Mouse (Mus musculus) lung, adult 2 months (tissue): ENCODE measurements around the gene Plekhg1. TPM values are rescaled to one million over a fixed set of nuclear protein-coding genes. Genes with fewer than 3 reads are reported as not detected.

Source experiments
- DNase-seq: peaks from one replicate; pipeline ENCODE4 v3.0.0; 2022
- H3K4me1 ChIP-seq: fragments of 200-500 bp; 2 replicates; pipeline ENCODE4 v1.6.1; 2011; ENCODE audit warnings: low read length; ENCODE audit not compliant: control insufficient read depth, insufficient read depth
- H3K4me3 ChIP-seq: fragments of 200-500 bp; replicated peaks from 2 replicates; pipeline ENCODE3; 2011; ENCODE audit warnings: low read depth, mild to moderate bottlenecking, control low read depth, low read length; ENCODE audit errors: extremely low read depth
- CTCF ChIP-seq: fragments of 200-500 bp; IDR thresholded peaks from 2 replicates; pipeline ENCODE4 v1.5.1; 2011; ENCODE audit warnings: mild to moderate bottlenecking, low read length, control low read depth; ENCODE audit not compliant: insufficient read depth
- POLR2A ChIP-seq: fragments of 200-500 bp; IDR thresholded peaks from 2 replicates; pipeline ENCODE4 v1.6.1; 2011; ENCODE audit warnings: low read depth, mild to moderate bottlenecking, control low read depth, low read length, borderline replicate concordance; ENCODE audit errors: extremely low read depth
- WGBS: fragments of 180-500 bp; shearing (Covaris S2); methylation state at CpG from one replicate; pipeline ENCODE4 v1.1.7; 2018; 5-methylcytosine and 5-hydroxymethylcytosine counted together
- polyA plus RNA-seq: library from polyadenylated mRNA; depleted of rRNA; stranded (reverse); fragments of >200 nt; gene quantifications from 2 replicates; pipeline ENCODE4 v1.2.3, GENCODE M21; 2012

Plekhg1 gene
- polyA plus RNA-seq, 1 experiment, result 8.6 TPM

DNA sequence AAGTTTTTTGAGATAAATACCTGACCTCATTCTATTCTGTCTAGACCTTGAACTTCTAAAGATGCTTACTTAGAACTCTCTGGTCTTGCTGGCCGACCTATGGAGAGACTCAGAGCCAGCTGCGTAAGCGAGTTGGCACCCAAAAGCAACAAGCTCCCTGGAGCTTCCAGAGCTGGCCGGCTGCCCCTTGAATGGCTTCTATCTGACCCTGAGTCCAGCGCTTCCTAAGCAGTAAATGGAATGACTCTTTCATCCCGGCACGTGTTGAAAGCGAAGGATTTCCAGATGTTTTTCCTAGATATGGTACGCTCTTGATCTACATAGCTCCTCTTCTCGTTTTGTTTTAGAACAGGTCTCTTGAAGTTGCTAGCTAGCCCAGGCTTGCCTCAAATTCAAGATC is 95.5 kb downstream of the Plekhg1 start:
- no peak overlapping the region for H3K4me3 ChIP-seq
- TF ChIP-seq POLR2A (no peak), CTCF (no peak)
- peaks cover 2% of the 10 kb centered on the region; the same call in 1 of the 2 replicates for H3K4me1 ChIP-seq
- 61% methylated on average over 10 of the region's 10 CpGs for WGBS
- no peak for DNase-seq

DNA sequence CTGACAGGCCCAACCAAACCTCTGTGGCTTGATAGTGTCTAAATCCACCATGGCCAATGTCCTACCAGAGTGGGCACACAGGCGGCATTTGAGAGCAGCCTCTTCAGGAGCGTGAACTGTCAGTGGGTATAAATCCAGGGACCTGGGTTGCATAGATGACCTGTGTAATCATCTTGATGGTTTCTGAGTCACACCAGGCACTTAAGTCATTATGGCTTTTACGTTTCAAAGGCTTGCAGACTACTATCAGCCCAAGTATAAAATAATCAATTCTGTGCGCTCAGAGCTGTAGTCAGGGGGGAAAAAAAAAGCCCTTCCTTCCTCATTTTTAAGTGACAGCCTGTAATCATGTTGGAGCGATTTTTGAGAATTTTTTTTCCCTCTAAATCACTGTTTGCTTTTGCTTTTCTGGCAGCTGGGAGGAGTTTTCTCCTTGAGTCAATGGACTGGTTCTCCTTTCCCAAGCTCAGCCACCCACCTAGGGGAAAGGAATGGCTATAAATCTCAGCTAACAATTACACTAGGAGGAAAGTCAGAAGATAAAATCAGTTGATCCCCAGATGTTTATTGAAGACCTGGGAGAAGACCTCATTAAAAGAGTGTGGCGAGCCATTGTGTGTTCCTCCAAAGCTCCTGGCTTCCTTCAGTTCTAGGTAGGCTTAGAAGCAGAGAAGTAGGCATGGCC is 99.7 kb downstream of the Plekhg1 start:
- no peak for DNase-seq
- no peak for TF ChIP-seq CTCF
- no peak for TF ChIP-seq POLR2A
- Histone ChIP-seq H3K4me1 (no peaks in the 10 kb centered on the region; the same call in 1 of the 2 replicates), H3K4me3 (no peak overlapping the region)
- 53% methylated on average over 6 of the region's 6 CpGs for WGBS

DNA sequence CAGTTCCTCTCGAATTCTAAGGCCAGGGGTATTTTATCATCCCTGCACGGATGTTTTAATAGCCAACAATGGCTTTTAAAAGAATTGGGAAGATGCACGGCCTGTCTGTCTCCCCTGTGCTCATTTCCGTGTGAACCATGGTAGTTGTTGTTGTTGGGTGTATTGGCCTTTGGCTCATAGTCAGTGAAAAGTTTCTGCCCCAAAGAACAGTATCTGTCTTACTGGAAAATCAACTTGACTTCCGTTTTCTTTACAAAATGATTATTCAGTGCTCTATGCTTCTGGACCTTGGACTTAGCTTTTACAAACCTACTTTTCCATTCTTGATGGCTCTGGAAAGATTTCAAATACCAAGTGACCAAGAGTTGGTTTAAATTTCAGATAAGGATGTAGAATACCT is 104.3 kb downstream of the Plekhg1 start:
- Histone ChIP-seq H3K4me1 (no peaks in the 10 kb centered on the region; the same call in 1 of the 2 replicates), H3K4me3 (no peak overlapping the region)
- TF ChIP-seq POLR2A (no peak), CTCF (no peak)
- WGBS, result 60% methylated on average over 5 of the region's 5 CpGs
- DNase-seq, result no peak

DNA sequence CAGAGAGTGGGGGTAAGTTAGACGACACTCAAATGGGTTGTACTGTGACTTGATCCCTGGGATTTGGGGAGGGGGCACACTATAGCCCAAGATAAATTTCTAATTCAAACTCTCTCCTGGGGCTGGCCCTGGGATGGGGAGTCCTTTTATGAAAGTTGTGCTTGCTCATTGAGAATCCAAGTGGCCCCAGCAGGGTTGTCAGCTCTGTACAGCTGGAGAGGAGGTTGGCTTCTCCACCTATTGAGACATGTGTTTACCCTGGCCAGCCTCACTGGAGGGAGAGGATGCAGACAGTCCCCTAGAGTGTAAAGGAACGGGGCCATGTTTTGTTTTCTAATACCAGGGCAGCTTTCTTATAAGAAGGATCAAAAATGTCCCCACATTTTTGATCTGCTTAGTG is 106.9 kb downstream of the Plekhg1 start:
- no peak for TF ChIP-seq CTCF
- TF ChIP-seq POLR2A, result no peak
- Histone ChIP-seq H3K4me3 (no peak overlapping the region), H3K4me1 (no peaks in the 10 kb centered on the region)
- 58% methylated on average over 2 of the region's 2 CpGs for WGBS
- no peak for DNase-seq

DNA sequence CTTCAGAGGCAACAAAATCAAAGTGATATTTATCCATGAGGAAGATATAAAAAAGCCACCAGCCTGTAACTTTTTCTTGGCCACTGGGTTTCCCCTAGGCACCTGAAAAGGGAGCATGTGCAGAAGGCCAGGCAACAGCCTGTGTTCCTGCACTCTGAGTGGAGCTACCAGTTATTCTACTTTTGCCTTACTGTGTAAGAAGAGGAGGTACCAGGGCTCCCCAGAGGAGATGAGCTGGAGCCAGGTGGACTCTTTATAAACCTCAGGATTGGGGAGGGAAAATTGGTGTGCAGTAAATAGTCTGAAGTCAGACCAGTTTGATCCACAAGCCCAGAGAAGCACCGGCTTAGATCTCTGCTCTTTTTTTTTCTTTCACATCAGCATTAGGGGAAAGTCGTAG is 111.3 kb downstream of the Plekhg1 start:
- 45% methylated on average over 2 of the region's 2 CpGs for WGBS
- TF ChIP-seq CTCF, result no peak
- no peak for TF ChIP-seq POLR2A
- Histone ChIP-seq H3K4me1 (0 out of 2 replicates have a peak, but pooled peaks cover 2% of the 10 kb centered on the region), H3K4me3 (no peak overlapping the region)
- no peak for DNase-seq

DNA sequence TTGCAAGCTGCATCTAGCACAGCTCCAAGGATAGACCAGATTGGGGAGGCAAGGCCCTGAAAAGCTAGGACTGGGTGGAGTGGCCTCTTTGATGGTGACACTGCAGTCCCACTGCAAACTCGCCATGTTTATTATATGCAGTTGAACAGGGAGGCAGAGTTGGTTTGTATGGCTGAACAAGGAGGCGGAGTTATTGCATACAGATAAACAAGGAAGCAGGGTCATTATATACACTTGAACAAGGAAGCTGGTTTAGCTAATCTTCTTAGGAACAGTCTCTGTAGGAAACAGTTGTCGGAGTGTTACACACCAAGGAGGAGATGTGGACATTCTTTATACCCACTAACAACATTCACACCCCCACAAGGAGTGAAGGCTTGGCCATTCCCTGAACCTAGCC is 112.6 kb downstream of the Plekhg1 start:
- DNase-seq, result no peak
- WGBS, result 70% methylated on average over 3 of the region's 3 CpGs
- H3K4me3 ChIP-seq, result no peak overlapping the region
- 0 out of 2 replicates have a peak, but pooled peaks cover 2% of the 10 kb centered on the region for H3K4me1 ChIP-seq
- TF ChIP-seq CTCF (no peak), POLR2A (no peak)

DNA sequence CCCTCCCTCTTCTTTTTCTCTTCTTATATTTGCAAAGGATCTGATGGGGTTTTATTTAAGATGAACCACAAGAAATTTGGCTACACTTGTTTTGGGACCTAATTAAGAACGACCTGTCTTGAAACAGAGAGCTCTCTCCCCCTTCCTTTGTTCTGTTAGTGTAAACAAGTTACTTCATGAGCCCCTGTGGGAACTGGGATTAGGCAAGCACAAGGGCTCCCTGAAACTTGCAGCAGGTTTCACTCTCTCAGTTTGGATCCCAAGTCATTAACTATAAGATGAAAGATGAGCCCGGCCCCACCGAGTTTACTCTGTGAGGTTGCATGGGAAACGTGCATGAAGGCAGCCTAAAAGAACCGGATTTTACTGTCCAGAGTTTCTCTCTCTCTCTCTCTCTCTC is 117.7 kb downstream of the Plekhg1 start:
- H3K4me1 ChIP-seq, result no peaks in the 10 kb centered on the region
- DNase-seq, result no peak
- WGBS, result 33% methylated on average over 5 of the region's 5 CpGs
- TF ChIP-seq CTCF (no peak), POLR2A (no peak)
- H3K4me3 ChIP-seq, result no peak overlapping the region

DNA sequence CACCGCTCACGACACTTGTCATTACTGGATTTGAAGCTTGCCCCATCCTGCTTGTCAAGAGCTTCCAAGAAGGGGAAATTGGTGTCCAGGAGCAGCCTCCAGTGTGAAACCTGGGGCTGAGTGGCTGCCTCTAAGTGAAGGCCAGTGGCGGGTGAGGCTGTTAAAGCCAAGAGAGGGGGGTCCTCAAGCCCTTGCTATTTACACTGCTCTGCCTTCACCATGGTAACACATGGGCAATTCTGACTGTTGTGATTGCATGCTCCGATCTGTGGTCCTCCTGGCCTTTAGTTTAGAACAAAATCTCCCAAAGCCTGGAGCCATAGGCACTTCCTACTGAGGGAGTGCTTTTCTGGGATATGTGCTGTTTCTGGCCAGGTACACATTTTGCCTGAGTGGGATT is 118.3 kb downstream of the Plekhg1 start:
- no peak overlapping the region for H3K4me3 ChIP-seq
- 61% methylated on average over 4 of the region's 4 CpGs for WGBS
- peaks cover 2% of the 10 kb centered on the region for H3K4me1 ChIP-seq
- no peak for TF ChIP-seq POLR2A
- no peak for DNase-seq

DNA sequence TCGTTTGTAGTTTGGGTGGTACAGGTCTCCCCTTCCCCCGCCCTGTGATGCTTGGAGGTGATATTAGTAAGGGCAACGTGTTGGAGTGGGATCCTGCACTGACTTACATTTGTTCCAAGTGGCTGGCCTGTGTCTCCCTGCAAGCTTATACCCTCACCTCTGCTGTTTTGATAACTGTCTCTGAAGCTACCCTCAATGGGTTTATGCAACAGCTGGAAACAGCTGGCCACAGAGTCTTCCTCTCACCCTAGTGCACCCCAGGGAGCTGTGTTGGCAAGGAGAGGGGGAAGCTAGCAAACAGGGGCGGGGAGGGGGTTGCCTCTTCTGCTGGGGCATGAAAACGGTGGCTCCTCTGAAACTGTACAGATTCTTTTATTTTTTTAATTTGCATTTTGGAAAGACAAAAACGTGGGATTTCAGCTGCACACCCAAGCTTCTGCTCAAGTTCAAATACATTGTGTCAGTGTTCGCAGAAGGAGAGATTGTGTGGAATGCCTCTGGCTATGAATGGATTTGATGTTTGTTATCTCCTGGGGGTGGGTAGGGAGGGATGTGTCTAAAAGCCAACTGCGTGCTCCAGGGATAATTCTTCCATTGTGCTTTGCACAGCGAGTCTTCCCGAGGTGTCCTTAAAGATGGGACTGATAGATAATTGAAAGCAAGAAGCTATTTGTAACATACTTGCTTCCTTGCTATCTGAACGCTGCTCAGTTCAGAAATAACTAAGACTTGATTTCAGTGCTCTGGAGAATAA is 119.0 kb downstream of the Plekhg1 start:
- Histone ChIP-seq H3K4me1 (peaks cover 6% of the 10 kb centered on the region), H3K4me3 (no peak overlapping the region)
- whole genome bisulfite sequencing, result 45% methylated on average over 11 of the region's 11 CpGs
- TF ChIP-seq POLR2A (no peak), CTCF (no peak)
- no peak for DNase-seq

DNA sequence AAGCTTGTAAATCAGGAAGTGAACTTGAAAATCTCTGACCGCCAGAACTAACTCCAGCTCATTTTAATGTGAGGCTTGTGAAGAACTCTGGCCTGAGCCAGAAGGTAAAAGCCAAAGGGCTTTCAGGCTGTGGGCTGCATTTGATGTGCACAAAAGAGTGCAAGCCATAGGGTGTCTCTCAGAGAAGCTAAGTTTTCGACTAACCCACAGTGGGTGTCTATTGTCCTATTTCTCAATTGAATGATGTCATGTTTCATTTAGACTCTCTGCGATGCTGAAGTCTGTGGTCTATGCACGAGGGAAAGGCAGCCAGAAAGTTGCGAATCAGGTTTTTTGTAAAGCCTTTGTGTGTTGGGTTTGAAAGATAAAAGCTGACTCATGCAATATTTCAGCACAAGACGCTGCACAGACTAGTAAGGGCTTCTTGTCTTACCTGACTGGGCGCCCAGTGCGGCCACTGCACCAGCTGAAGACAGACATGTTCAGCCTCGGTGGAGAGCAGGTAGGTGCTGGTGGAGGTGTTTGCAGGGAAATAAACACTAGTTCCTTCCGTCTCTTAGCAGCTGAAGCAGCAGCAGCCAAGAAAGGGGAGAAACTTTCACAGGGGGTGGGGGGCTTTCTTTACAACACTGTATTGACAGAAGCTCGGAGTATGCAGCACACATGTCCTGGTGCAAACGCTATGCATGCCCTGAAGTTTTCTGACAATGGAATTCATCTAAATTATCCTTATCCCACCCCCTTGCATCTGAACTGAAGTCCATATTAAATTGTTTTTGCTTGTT is 123.4 kb downstream of the Plekhg1 start:
- Histone ChIP-seq H3K4me3 (no peak overlapping the region), H3K4me1 (peaks cover 6% of the 10 kb centered on the region)
- TF ChIP-seq CTCF (no peak), POLR2A (no peak)
- WGBS, result 29% methylated on average over 12 of the region's 12 CpGs
- DNase-seq, result no peak

DNA sequence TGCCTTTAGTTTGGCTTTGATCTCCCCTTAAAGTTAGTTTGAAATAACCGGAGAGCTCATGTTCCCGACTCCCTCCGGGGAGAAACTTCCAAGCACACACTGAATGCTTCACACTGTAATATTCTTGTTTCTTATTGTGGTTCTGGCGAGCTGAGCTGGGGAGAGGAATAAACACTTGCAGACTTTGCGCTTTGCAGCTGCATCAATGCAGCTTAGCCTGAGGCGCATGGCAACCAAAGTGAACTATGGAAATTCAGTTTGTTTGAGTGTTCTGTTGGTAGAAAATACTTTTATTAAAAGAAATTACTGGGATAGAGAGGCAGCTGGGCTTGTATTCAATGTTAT is 124.0 kb downstream of the Plekhg1 start:
- H3K4me1 ChIP-seq, result peaks cover 6% of the 10 kb centered on the region
- no peak for DNase-seq
- 40% methylated on average over 6 of the region's 6 CpGs for WGBS
- no peak for TF ChIP-seq CTCF
- no peak for TF ChIP-seq POLR2A
- H3K4me3 ChIP-seq, result no peak overlapping the region
